Mouse (Mus musculus): ENCODE measurements around the gene Flvcr2.
A peak's percentile ranks its signal among the peaks of the same experiment; 100 is the strongest.

Flvcr2 gene

GRCm38 (mm10) chr12:85729945-85730290, 16.4 kb upstream of the Flvcr2 start:
- no peak for DNase-seq (ENCODE audit: low spot score in 2 of 2)

DNA sequence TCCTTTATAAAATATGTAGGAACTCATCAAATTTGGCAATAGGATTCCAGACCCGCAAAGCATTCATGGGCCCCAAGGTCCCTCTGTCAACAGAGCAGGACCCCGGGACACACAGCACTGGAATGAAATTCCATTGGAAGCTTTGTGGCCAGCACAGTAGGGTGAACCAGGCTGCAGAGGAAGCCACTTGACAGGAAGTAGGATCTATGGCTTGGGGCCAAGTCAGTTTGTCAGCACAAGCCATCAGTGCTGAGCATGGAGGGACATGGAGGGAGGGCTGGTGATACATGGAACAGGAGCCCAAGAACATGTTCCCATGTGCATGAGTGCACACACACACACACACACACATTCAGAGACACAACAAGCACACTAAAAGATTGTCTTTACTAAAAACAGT, 10.1 kb upstream of the Flvcr2 start:
- DNase-seq (ENCODE audit: low spot score in 2 of 2) = no peak

GRCm38 (mm10) chr12:85736960-85737359, 9.4 kb upstream of the Flvcr2 start:
- DNase-seq (ENCODE audit: low spot score in 2 of 2) = no peak

DNA sequence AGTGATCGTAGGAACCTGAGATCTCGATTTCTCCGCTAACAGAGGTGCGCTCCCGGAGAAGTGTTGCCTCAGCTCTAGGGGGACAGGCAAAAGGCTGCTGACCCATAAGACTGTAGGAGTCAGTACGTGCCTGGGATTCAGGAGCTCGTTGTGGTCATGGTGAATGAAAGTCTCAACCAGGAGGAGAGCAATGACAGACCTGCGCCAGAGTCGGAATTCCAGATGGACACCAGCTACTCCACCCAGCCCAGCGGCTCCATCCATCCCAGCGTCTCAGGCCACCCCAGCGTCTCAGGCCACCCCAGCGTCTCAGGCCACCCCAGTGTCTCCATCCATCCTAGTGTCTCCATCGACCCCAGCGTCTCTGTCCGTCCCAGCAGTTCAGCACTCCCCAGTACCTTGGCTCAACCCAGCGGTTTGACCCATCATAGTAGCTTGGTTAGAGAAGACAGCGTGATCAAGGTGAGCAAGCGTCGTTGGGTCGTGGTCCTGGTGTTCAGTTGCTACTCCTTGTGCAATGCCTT, 419 bp downstream of the Flvcr2 start:
- no peak for DNase-seq (ENCODE audit: low spot score in 2 of 2)

- DNase-seq (ENCODE audit: low spot score in 2 of 2) = no peak
Observed at GRCm38 (mm10) chr12:85747343-85747742, 1.0 kb downstream of the Flvcr2 start.

DNA sequence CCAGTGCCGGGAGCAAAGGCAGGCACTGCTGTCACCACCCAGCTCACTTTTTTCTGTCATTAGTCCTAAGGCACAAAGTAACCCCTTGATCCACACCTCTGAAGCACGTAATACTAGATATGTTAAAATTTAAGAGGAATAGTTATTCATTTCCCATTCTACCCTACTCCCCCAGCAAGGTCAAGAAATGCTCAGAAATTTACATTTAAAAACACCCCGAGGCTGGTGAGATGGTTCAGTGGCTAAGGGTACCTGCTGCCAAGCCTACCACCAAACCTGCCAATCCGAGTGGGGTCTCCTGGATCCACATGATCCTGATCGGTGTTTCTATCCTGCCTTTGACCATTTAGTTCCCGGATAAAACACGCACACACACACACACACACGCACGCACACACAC, 3.5 kb downstream of the Flvcr2 start:
- DNase-seq (ENCODE audit: low spot score in 2 of 2) = no peak

GRCm38 (mm10) chr12:85752116-85752515, 5.8 kb downstream of the Flvcr2 start:
- DNase-seq (ENCODE audit: low spot score in 2 of 2) = no peak

DNA sequence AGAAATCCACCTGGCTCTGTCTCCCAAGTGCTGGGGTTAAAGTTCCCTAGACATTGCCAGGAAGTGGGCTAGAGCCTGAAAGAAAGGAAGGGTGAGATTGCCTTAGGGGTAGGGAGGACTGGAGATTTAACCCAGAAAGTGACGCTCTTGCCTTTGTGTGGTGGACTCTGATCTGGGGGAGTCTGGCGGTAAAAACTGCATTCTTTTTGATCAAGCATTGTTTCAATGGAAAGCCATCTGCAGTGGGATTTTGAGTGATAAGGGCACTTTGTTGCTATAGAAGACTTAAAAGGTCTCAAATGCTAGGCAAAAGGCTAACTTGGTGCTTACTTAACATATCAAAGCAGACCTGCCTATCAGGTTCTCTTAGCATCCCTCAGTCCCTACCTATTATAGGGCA, 6.9 kb downstream of the Flvcr2 start:
- DNase-seq (ENCODE audit: low spot score in 2 of 2) = no peak

GRCm38 (mm10) chr12:85754611-85755265, 8.4 kb downstream of the Flvcr2 start:
- DNase-seq (ENCODE audit: low spot score in 2 of 2) = no peak

DNA sequence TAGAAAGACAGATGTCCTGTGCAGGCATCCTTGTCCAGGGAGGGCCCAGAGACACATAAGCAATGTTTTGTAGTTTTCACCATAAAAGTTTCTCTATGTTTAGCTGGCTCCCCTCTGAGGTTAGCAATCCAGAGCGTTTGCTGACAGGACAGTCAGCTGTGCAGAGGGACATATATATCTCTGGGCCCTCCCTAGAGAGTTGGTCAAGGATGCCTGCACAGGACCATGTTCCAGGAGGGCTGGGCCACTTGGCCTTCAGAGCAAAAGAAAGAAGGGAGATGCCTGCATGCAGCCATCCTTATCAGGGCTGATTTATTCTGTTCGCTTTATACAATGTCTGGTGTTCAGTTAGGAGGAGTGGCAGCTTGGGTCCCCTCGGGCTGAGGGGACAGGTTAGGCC, 10.1 kb downstream of the Flvcr2 start:
- DNase-seq (ENCODE audit: low spot score in 2 of 2) = no peak

GRCm38 (mm10) chr12:85757074-85757473, 10.7 kb downstream of the Flvcr2 start:
- no peak for DNase-seq (ENCODE audit: low spot score in 2 of 2)

DNA sequence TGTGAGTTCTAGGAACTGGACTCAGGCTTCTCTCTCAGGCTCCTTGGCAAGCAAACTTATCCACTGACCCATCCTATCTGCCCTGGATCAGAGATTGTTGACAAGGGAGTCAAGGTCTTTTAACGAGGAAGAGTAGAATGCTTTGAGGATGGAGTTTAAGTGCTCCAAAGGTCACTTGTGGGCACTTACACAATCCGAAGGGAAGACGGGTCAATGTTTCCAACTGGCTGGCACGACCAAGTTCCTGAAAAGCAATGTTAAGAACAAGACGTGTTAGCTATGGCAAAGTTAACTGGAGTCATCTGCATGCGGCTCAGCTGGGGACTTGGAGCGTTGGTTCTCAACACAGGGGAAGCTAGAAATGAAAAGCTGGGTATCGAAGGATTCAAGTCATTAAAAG, 12.4 kb downstream of the Flvcr2 start:
- DNase-seq (ENCODE audit: low spot score in 2 of 2) = no peak

DNA sequence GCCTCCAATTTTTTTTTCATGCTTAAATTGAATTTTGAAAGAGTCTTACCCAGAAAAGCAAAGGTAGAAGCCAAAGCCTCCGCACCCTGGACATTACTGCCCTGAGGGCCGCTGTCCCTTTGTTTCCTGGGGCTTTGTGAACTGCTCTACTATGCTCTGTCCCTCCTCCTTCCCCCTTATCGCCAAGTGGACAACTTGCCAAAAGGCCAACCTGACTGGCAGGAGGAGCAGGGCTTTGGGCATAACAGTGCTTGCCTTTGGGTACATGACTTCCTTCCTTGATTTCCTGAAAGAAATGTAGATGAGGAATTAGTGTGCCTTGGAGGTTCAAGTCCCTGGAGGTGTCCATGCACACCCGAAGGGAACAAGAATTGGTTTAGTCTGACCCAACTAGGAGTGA, 15.1 kb downstream of the Flvcr2 start:
- no peak for DNase-seq (ENCODE audit: low spot score in 2 of 2)

DNA sequence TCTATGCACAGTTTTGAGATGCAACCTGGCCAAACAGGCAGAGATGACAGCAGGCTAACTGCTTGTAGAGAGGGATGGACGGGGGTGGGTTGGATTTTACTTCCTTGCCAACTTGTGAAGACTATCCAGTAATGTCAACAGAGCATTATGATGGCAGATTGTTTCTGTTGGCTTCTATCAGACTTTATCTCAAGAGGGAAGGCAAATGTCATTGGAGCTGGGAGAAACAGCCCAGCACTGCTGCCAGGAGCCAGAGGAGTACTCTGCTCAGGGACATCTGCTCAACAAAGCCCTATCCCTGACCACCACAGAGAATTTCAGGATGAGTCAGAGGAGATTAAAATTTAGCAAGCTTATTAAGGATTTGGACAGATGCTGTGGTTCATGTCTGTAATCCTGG, 18.3 kb downstream of the Flvcr2 start:
- DNase-seq (ENCODE audit: low spot score in 2 of 2) = no peak

DNA sequence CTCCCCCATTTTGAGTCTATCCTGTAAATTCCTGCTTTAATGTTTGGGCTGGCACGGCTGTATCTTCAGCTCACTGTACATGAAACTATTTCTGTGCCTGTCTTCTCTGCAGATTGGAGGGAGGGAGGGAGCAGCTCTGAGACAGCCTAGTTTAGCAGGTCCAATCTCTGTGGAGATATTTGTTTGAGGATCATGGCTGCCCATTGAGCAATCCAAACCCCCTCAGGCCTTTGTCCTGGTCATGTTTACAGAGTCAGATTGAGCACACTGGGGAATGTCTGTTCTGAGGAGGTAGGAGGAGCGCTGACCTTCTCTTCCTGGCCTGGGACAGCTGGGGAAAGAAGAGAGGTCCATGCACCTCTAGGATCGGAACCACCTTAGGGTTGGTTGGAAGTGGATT, 19.9 kb downstream of the Flvcr2 start:
- no peak for DNase-seq (ENCODE audit: low spot score in 2 of 2)

DNA sequence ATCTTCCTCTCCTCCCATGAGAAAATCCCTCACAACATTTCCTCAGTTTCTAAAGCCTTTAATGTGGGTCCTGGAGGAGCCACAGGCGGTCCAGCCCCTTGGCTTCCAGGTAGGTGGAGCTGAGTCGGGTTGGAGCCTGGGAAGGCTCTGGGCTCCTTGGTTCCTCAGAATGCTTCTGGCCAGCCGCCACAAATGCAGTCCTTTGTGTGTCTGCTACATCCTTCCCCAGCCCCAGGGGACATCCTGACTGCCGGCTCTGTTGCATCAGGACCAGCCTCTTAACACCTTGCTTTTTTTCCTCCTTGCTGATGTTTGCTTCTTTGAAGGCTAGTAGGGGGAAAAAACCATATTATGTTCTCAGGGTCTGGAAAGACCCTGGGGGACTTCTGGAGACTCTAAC, 21.4 kb downstream of the Flvcr2 start:
- DNase-seq (ENCODE audit: low spot score in 2 of 2) = no peak

- DNase-seq (ENCODE audit: low spot score in 2 of 2) = no peak
Observed at GRCm38 (mm10) chr12:85771356-85771755, 25.0 kb downstream of the Flvcr2 start.

- no peak for DNase-seq (ENCODE audit: low spot score in 2 of 2)
Observed at GRCm38 (mm10) chr12:85778962-85779361, 32.6 kb downstream of the Flvcr2 start.

DNA sequence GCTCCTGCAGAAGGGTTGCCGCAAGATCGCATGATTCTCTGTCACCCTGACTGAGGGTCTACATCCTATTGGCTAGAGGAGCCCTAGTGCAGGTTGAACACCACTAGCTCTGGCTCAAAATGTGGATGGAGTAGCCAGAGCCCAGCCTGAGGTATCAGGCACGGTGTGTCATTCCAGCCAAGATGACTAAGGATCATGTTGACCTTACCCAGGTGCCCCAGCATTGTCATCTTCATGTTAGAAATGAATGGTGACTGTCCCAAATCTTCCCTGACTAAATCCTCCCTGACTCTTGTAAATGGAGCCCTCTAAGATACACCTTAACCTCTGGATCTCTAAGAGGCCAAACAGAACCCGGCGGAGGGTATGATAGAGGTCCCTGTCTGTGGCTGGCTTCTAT, 33.4 kb downstream of the Flvcr2 start:
- no peak for DNase-seq (ENCODE audit: low spot score in 2 of 2)

GRCm38 (mm10) chr12:85781606-85782005, 35.3 kb downstream of the Flvcr2 start:
- DNase-seq (ENCODE audit: low spot score in 2 of 2) = no peak

DNA sequence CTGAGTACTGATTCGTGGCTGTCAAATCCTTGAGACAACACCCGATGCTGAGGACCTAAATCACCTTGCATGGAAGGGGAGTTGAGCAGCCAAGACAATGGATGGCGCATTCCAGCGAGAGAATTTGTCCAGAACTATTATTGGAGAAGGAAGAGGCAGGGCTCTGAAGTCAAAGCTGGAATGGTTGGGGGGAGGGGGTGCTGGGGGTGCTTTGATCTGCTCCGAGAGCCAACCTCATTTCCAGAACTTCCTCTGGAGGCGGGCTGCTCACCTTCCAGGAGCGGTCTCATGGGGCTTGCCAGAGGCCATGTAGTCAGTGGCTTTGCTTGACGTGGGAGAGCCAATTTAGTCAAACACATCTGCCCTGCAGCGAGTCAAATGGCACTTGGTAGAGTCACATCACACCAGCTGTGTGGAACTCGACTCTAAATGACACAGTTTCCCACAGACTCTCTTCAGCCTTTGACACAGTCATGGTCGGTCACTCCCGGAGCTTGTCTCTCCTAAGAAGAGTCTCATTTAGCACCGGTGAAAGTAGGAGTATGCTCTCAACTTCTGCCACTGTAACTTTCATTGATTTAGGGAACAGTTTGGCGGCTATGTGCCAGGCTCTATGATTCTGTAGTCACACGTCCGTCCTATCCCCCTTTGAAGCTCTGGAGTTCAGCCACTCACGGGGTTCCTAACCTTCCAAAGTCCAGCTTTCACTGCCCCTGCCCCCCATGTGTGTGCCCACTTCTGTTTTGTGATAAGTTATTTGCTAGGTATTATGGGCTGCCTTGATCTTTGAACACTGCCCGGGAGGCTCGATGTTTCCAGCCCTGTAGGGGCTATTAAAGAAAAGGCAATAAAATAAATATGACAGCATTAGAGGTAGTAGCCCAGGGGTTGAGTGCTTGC, 38.8 kb downstream of the Flvcr2 start:
- DNase-seq (ENCODE audit: low spot score in 2 of 2) = no peak

- DNase-seq (ENCODE audit: low spot score in 2 of 2) = no peak
Observed at GRCm38 (mm10) chr12:85792158-85792557, 45.8 kb downstream of the Flvcr2 start.

- DNase-seq (ENCODE audit: low spot score in 2 of 2) = peak; percentile 27 to 31
Observed at GRCm38 (mm10) chr12:85792821-85793346, 46.5 kb downstream of the Flvcr2 start.
